In the genomic region with DNA sequence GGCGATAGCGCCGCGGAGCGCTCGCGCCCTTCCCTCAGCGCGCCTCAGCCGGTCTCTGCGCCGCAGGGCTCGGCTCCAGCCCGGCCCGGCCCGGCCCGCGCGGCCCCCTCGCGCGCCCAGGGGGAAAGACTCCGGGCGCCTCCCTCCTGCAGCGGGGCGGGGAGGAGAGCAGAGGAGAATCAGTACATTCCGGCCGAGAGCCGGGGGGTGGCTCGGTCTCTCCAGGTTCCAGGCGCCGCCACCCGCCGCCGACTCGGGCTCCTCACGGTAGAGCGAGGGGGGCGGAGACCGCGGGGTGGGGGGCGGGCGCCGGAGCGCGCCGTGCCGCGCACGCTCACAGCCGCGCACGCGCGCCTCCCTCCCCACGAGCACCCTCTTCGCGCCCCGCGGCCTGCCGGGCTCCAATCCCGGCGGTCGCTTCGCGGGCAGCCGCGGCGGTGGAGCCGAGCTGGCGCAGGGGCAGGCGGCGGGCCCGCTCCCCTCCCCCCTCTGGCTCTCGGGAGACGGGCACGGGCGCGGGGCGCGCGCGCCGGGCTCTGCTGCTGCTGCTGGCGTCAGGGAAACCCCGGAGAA, we compare ENCODE assay signal across 7 mouse cellular contexts. TPM values are rescaled to one million over a fixed set of nuclear protein-coding genes. Genes with fewer than 3 reads are reported as not detected.
DNase-seq lines count a peak whose midpoint lies in the region; ATAC-seq and TF ChIP-seq lines count a peak whose summit lies in the region.

A gene (minus strand): TSS at position 283 of the 573 bp plus-strand sequence.

- no peaks in the 10 kb centered on the region for H3K9me3 ChIP-seq in embryonic facial prominence, embryonic 11.5 days (replicated peaks; ENCODE audit: control insufficient read depth, low read length)
- no peaks in the 10 kb centered on the region for H3K9me3 ChIP-seq in limb, embryonic 11.5 days (ENCODE audit: control insufficient read depth, low read length)
- no peaks in the 10 kb centered on the region for H3K9me3 ChIP-seq in midbrain, postnatal 0 days (ENCODE audit: low read length)
- H3K9me3 ChIP-seq in stomach, postnatal 0 days (ENCODE audit: control insufficient read depth, low read length): no peaks in the 10 kb centered on the region

- TF ChIP-seq CTCF in midbrain, postnatal 0 days (IDR thresholded peaks at IDR 0.05): no peak
- no peak for TF ChIP-seq CTCF in stomach, postnatal 0 days (IDR thresholded peaks at IDR 0.05; ENCODE audit: low read depth)

- H3K27ac ChIP-seq in embryonic facial prominence, embryonic 11.5 days (replicated peaks; ENCODE audit: low read depth, low read length): peak within 1 kb of the TSS; percentile 100
- peak within 1 kb of the TSS; percentile 98 for H3K27ac ChIP-seq in limb, embryonic 11.5 days (replicated peaks; ENCODE audit: low read depth, low read length)
- H3K27ac ChIP-seq in midbrain, postnatal 0 days (ENCODE audit: low read depth, low read length): peak within 1 kb of the TSS; percentile 99
- H3K27ac ChIP-seq in stomach, postnatal 0 days (replicated peaks): peak within 1 kb of the TSS; percentile 99

- H3K27me3 ChIP-seq in embryonic facial prominence, embryonic 11.5 days (ENCODE audit: control insufficient read depth, insufficient read depth, low read length): no peaks in the 10 kb centered on the region
- H3K27me3 ChIP-seq in limb, embryonic 11.5 days (ENCODE audit: control insufficient read depth, insufficient read depth, low read length): no peaks in the 10 kb centered on the region
- H3K27me3 ChIP-seq in midbrain, postnatal 0 days (ENCODE audit: insufficient read depth, low read length): no peaks in the 10 kb centered on the region
- no peaks in the 10 kb centered on the region for H3K27me3 ChIP-seq in stomach, postnatal 0 days (ENCODE audit: control insufficient read depth, insufficient read depth, low read length)

- peak; percentile 92 for ATAC-seq in embryonic facial prominence, embryonic 11.5 days (replicated peaks; ENCODE audit: insufficient number of reproducible peaks, low FRiP score, low TSS enrichment, low read depth)
- peak; percentile 88 for ATAC-seq in limb, embryonic 11.5 days (ENCODE audit: insufficient number of reproducible peaks, low FRiP score, low TSS enrichment, low read depth)
- ATAC-seq in midbrain, postnatal 0 days (ENCODE audit: low FRiP score): peak; percentile 93
- peak; percentile 93 for ATAC-seq in stomach, postnatal 0 days (ENCODE audit: low FRiP score, low TSS enrichment)

- no peaks in the 10 kb centered on the region; the same call in 1 of the 2 replicates for H3K4me1 ChIP-seq in embryonic facial prominence, embryonic 11.5 days (ENCODE audit: control insufficient read depth, insufficient read depth, low read length)
- no peaks in the 10 kb centered on the region for H3K4me1 ChIP-seq in limb, embryonic 11.5 days (ENCODE audit: control insufficient read depth, insufficient read depth, low read length)
- peaks cover 14% of the 10 kb centered on the region; the same call in 1 of the 2 replicates for H3K4me1 ChIP-seq in midbrain, postnatal 0 days (ENCODE audit: insufficient read depth, low read length)
- no peaks in the 10 kb centered on the region for H3K4me1 ChIP-seq in stomach, postnatal 0 days (replicated peaks; ENCODE audit: control insufficient read depth, insufficient read depth)

- no peak for TF ChIP-seq EP300 in stomach, postnatal 0 days (optimal IDR thresholded peaks at IDR 0.05)

- peak within 1 kb of the TSS; percentile 75 for H3K4me2 ChIP-seq in embryonic facial prominence, embryonic 11.5 days (ENCODE audit: low read depth, low read length)
- H3K4me2 ChIP-seq in limb, embryonic 11.5 days (ENCODE audit: low read depth, severe bottlenecking): peak within 1 kb of the TSS; percentile 73
- H3K4me2 ChIP-seq in midbrain, postnatal 0 days (ENCODE audit: low read depth, low read length, poor library complexity, severe bottlenecking): peak within 1 kb of the TSS; percentile 85
- H3K4me2 ChIP-seq in stomach, postnatal 0 days (replicated peaks; ENCODE audit: low read depth): peak within 1 kb of the TSS; percentile 87

- peak within 1 kb of the TSS; percentile 98 for H3K9ac ChIP-seq in embryonic facial prominence, embryonic 11.5 days (replicated peaks; ENCODE audit: low read length)
- peak within 1 kb of the TSS; percentile 93 for H3K9ac ChIP-seq in limb, embryonic 11.5 days (ENCODE audit: low read length)
- H3K9ac ChIP-seq in midbrain, postnatal 0 days (replicated peaks; ENCODE audit: low read length, poor library complexity, severe bottlenecking): peak within 1 kb of the TSS; percentile 95
- H3K9ac ChIP-seq in stomach, postnatal 0 days (ENCODE audit: low read length): peak within 1 kb of the TSS; percentile 96

- 0% methylated on average over 15 of the region's 86 CpGs for WGBS in embryonic facial prominence, embryonic 11.5 days
- under 1% methylated on average over 51 of the region's 86 CpGs for WGBS in limb, embryonic 11.5 days
- 1% methylated on average over 33 of the region's 86 CpGs for WGBS in midbrain, postnatal 0 days
- WGBS in stomach, postnatal 0 days: under 1% methylated on average over 42 of the region's 86 CpGs

- H3K36me3 ChIP-seq in embryonic facial prominence, embryonic 11.5 days (replicated peaks; ENCODE audit: control insufficient read depth, insufficient read depth, low read depth, low read length): no peaks in the 10 kb centered on the region
- H3K36me3 ChIP-seq in limb, embryonic 11.5 days (ENCODE audit: control insufficient read depth, insufficient read depth, low read length): no peaks in the 10 kb centered on the region
- no peaks in the 10 kb centered on the region for H3K36me3 ChIP-seq in midbrain, postnatal 0 days (ENCODE audit: insufficient read depth, low read length)
- H3K36me3 ChIP-seq in stomach, postnatal 0 days (ENCODE audit: control insufficient read depth, insufficient read depth, low read length): no peaks in the 10 kb centered on the region

- H3K4me3 ChIP-seq in embryonic facial prominence, embryonic 11.5 days (ENCODE audit: low read depth, low read length): peak within 1 kb of the TSS; percentile 93
- peak within 1 kb of the TSS; percentile 92 for H3K4me3 ChIP-seq in limb, embryonic 11.5 days (ENCODE audit: low read depth, low read length)
- H3K4me3 ChIP-seq in midbrain, postnatal 0 days (ENCODE audit: low read depth, low read length): peak within 1 kb of the TSS; percentile 94
- H3K4me3 ChIP-seq in stomach, postnatal 0 days (ENCODE audit: low read depth, low read length): peak within 1 kb of the TSS; percentile 95

- peak; percentile 95 to 97 for DNase-seq in adrenal gland, postnatal 36 days
- peak; percentile 94 for DNase-seq in embryonic facial prominence, embryonic 11.5 days (ENCODE audit: low spot score)
- DNase-seq in heart, adult 18-20 months: peak; percentile 86 to 90
- DNase-seq in kidney, adult 8-10 months: peak; percentile 87
- DNase-seq in limb, embryonic 11.5 days (ENCODE audit: low spot score): peak; percentile 94
- DNase-seq in midbrain, postnatal 0 days (ENCODE audit: low spot score): peak; percentile 94
- DNase-seq in stomach, postnatal 0 days (ENCODE audit: low spot score): peak; percentile 94

RNA-seq across cellular contexts. Expression of the gene that starts here (rescaled TPM):
- total RNA-seq in adrenal gland, postnatal 36 days (2021): 10 to 100 TPM; 56.1 to 79.1 TPM
- 43.6 and 46.3 TPM in 2 replicates for polyA plus RNA-seq in embryonic facial prominence, embryonic 11.5 days (2014; fragmentation: Nextera tagmentation; extraction: Ambion mirVana)
- total RNA-seq in heart, adult 18-20 months (2021): 10 to 100 TPM; 47.4 to 51.6 TPM
- polyA plus RNA-seq in limb, embryonic 11.5 days (2014; fragmentation: Nextera tagmentation; extraction: Ambion mirVana): 43.2 and 44.7 TPM in 2 replicates
- 181 and 194 TPM in 2 replicates for total RNA-seq in midbrain, postnatal 0 days (2014; rRNA removed)
- 32.0 and 40.7 TPM in 2 replicates for polyA plus RNA-seq in midbrain, postnatal 0 days (2015; fragmentation: Nextera tagmentation; extraction: Ambion mirVana)
- polyA plus RNA-seq in stomach, postnatal 0 days (2015; fragmentation: Nextera tagmentation; extraction: Ambion mirVana): 11.5 and 14.1 TPM in 2 replicates

Comparison
In these comparisons a context has a peak if more than half of its experiments do, and no peak if none do; other contexts are left out.
1. Peak in every context shown above with its lines: DNase-seq, ATAC-seq, H3K4me3 ChIP-seq and H3K27ac ChIP-seq.